Mouse (Mus musculus): Measurements from ENCODE around the gene 1110008L16Rik. TPM values are rescaled to one million over a fixed set of nuclear protein-coding genes. Genes with fewer than 3 reads are reported as not detected.
A peak's percentile ranks its signal among the peaks of the same experiment; 100 is the strongest.

Gene 1110008L16Rik
- polyA plus RNA-seq, 1 experiment from 2014 or later: 18.5 TPM

- no peaks in the 10 kb centered on the region for H3K4me1 ChIP-seq (ENCODE audit: control insufficient read depth, insufficient read depth, low read length)
- WGBS: 44% methylated on average over 1 of the region's 1 CpGs
- no peak overlapping the region for H3K4me3 ChIP-seq (ENCODE audit: low read length)
- no peaks in the 10 kb centered on the region for H3K27me3 ChIP-seq (replicated peaks; ENCODE audit: control insufficient read depth, insufficient read depth, low read length)
- H3K27ac ChIP-seq (ENCODE audit: low read length): no peak overlapping the region
- ATAC-seq: no peak
- no peak overlapping the region for H3K4me2 ChIP-seq (ENCODE audit: low read depth, low read length)
- H3K36me3 ChIP-seq (ENCODE audit: control insufficient read depth, insufficient read depth, low read length): no peaks in the 10 kb centered on the region
- H3K9me3 ChIP-seq (ENCODE audit: control insufficient read depth, low read length): no peaks in the 10 kb centered on the region
- H3K9ac ChIP-seq (ENCODE audit: low read depth, low read length): no peak overlapping the region
These were observed 57.9 kb downstream of the 1110008L16Rik start for GRCm38 (mm10) chr12:55357303-55357702.

- Histone ChIP-seq H3K4me2 (ENCODE audit: low read depth, low read length) (no peak overlapping the region), H3K9ac (ENCODE audit: low read depth, low read length) (no peak overlapping the region), H3K27ac (ENCODE audit: low read length) (no peak overlapping the region), H3K9me3 (ENCODE audit: control insufficient read depth, low read length) (no peaks in the 10 kb centered on the region), H3K4me1 (ENCODE audit: control insufficient read depth, insufficient read depth, low read length) (no peaks in the 10 kb centered on the region), H3K27me3 (replicated peaks; ENCODE audit: control insufficient read depth, insufficient read depth, low read length) (no peaks in the 10 kb centered on the region), H3K36me3 (ENCODE audit: control insufficient read depth, insufficient read depth, low read length) (no peaks in the 10 kb centered on the region), H3K4me3 (ENCODE audit: low read length) (no peak overlapping the region)
- ATAC-seq: no peak
- WGBS: 66% methylated on average over 5 of the region's 5 CpGs
These were observed 61.6 kb downstream of the 1110008L16Rik start for GRCm38 (mm10) chr12:55360929-55361328.

- no peak overlapping the region for H3K4me3 ChIP-seq (ENCODE audit: low read length)
- no peak overlapping the region for H3K4me2 ChIP-seq (ENCODE audit: low read depth, low read length)
- no peaks in the 10 kb centered on the region for H3K9me3 ChIP-seq (ENCODE audit: control insufficient read depth, low read length)
- ATAC-seq: no peak
- no peak overlapping the region for H3K9ac ChIP-seq (ENCODE audit: low read depth, low read length)
- no peaks in the 10 kb centered on the region for H3K4me1 ChIP-seq (ENCODE audit: control insufficient read depth, insufficient read depth, low read length)
- WGBS: 56% methylated on average over 2 of the region's 2 CpGs
- no peak overlapping the region for H3K27ac ChIP-seq (ENCODE audit: low read length)
- no peaks in the 10 kb centered on the region for H3K36me3 ChIP-seq (ENCODE audit: control insufficient read depth, insufficient read depth, low read length)
- H3K27me3 ChIP-seq (replicated peaks; ENCODE audit: control insufficient read depth, insufficient read depth, low read length): no peaks in the 10 kb centered on the region
These were observed 65.7 kb downstream of the 1110008L16Rik start for GRCm38 (mm10) chr12:55365083-55365482.

- no peaks in the 10 kb centered on the region for H3K9me3 ChIP-seq (ENCODE audit: control insufficient read depth, low read length)
- no peaks in the 10 kb centered on the region for H3K4me1 ChIP-seq (ENCODE audit: control insufficient read depth, insufficient read depth, low read length)
- H3K36me3 ChIP-seq (ENCODE audit: control insufficient read depth, insufficient read depth, low read length): no peaks in the 10 kb centered on the region
- ATAC-seq: no peak
- H3K4me3 ChIP-seq (ENCODE audit: low read length): no peak overlapping the region
- no peak overlapping the region for H3K9ac ChIP-seq (ENCODE audit: low read depth, low read length)
- no peak overlapping the region for H3K27ac ChIP-seq (ENCODE audit: low read length)
- no peak overlapping the region for H3K4me2 ChIP-seq (ENCODE audit: low read depth, low read length)
- 83% methylated on average over 3 of the region's 3 CpGs for WGBS
- no peaks in the 10 kb centered on the region for H3K27me3 ChIP-seq (replicated peaks; ENCODE audit: control insufficient read depth, insufficient read depth, low read length)
These were observed 73.2 kb downstream of the 1110008L16Rik start for GRCm38 (mm10) chr12:55372424-55373055.

- Histone ChIP-seq H3K27ac (ENCODE audit: low read length) (peak overlapping the region; percentile 38), H3K36me3 (ENCODE audit: control insufficient read depth, insufficient read depth, low read length) (no peaks in the 10 kb centered on the region), H3K27me3 (replicated peaks; ENCODE audit: control insufficient read depth, insufficient read depth, low read length) (no peaks in the 10 kb centered on the region), H3K9me3 (ENCODE audit: control insufficient read depth, low read length) (no peaks in the 10 kb centered on the region), H3K4me2 (ENCODE audit: low read depth, low read length) (0 out of 2 replicates have a peak overlapping the region, but pooled peaks have one; percentile 16), H3K4me1 (ENCODE audit: control insufficient read depth, insufficient read depth, low read length) (no peaks in the 10 kb centered on the region), H3K4me3 (ENCODE audit: low read length) (no peak overlapping the region), H3K9ac (ENCODE audit: low read depth, low read length) (no peak overlapping the region)
- ATAC-seq: peak; percentile 81
- 72% methylated on average over 16 of the region's 16 CpGs for WGBS
These were observed 77.7 kb downstream of the 1110008L16Rik start for GRCm38 (mm10) chr12:55376956-55377609.

GRCm38 (mm10) chr12:55377610-55377980 is 78.2 kb downstream of the 1110008L16Rik start:
- 0 out of 2 replicates have a peak overlapping the region, but pooled peaks have one; percentile 0 for H3K27ac ChIP-seq (ENCODE audit: low read length)
- ATAC-seq: peak; percentile 27; the same call in 1 of the 2 replicates

GRCm38 (mm10) chr12:55384023-55384749 is 84.8 kb downstream of the 1110008L16Rik start, which contains the start of gene Psma6:
TSS of gene Psma6 (plus strand) at chr12:55384222.
- H3K27ac ChIP-seq (ENCODE audit: low read length): no peak within 1 kb of the TSS
- H3K9ac ChIP-seq (ENCODE audit: low read depth, low read length): no peak within 1 kb of the TSS
- no peak for ATAC-seq
- no peaks in the 10 kb centered on the region for H3K36me3 ChIP-seq (ENCODE audit: control insufficient read depth, insufficient read depth, low read length)
- no peak within 1 kb of the TSS for H3K4me3 ChIP-seq (ENCODE audit: low read length)
- no peak within 1 kb of the TSS for H3K4me2 ChIP-seq (ENCODE audit: low read depth, low read length)
- H3K27me3 ChIP-seq (replicated peaks; ENCODE audit: control insufficient read depth, insufficient read depth, low read length): no peaks in the 10 kb centered on the region
- no peaks in the 10 kb centered on the region for H3K4me1 ChIP-seq (ENCODE audit: control insufficient read depth, insufficient read depth, low read length)
- no peaks in the 10 kb centered on the region for H3K9me3 ChIP-seq (ENCODE audit: control insufficient read depth, low read length)
- 77% methylated on average over 10 of the region's 10 CpGs for WGBS

More at GRCm38 (mm10) chr12:55377610-55377980, 78.2 kb downstream of the 1110008L16Rik start:
- Histone ChIP-seq H3K9ac (ENCODE audit: low read depth, low read length) (no peak overlapping the region), H3K4me3 (ENCODE audit: low read length) (no peak overlapping the region), H3K9me3 (ENCODE audit: control insufficient read depth, low read length) (no peaks in the 10 kb centered on the region), H3K4me1 (ENCODE audit: control insufficient read depth, insufficient read depth, low read length) (no peaks in the 10 kb centered on the region), H3K27me3 (replicated peaks; ENCODE audit: control insufficient read depth, insufficient read depth, low read length) (no peaks in the 10 kb centered on the region), H3K4me2 (ENCODE audit: low read depth, low read length) (no peak overlapping the region), H3K36me3 (ENCODE audit: control insufficient read depth, insufficient read depth, low read length) (no peaks in the 10 kb centered on the region)
- 67% methylated on average over 6 of the region's 6 CpGs for WGBS

GRCm38 (mm10) chr12:55384826-55385225 is 85.4 kb downstream of the 1110008L16Rik start:
- 0 out of 2 replicates have a peak, but pooled peaks cover 4% of the 10 kb centered on the region for H3K4me1 ChIP-seq (ENCODE audit: control insufficient read depth, insufficient read depth, low read length)
- no peak for ATAC-seq
- H3K4me2 ChIP-seq (ENCODE audit: low read depth, low read length): no peak overlapping the region

GRCm38 (mm10) chr12:55385931-55386330 is 86.6 kb downstream of the 1110008L16Rik start:
- no peaks in the 10 kb centered on the region for H3K27me3 ChIP-seq (replicated peaks; ENCODE audit: control insufficient read depth, insufficient read depth, low read length)
- no peak overlapping the region for H3K4me2 ChIP-seq (ENCODE audit: low read depth, low read length)
- H3K9ac ChIP-seq (ENCODE audit: low read depth, low read length): no peak overlapping the region
- no peak for ATAC-seq
- 63% methylated on average over 6 of the region's 6 CpGs for WGBS
- H3K4me1 ChIP-seq (ENCODE audit: control insufficient read depth, insufficient read depth, low read length): 0 out of 2 replicates have a peak, but pooled peaks cover 4% of the 10 kb centered on the region
- H3K4me3 ChIP-seq (ENCODE audit: low read length): no peak overlapping the region
- H3K36me3 ChIP-seq (ENCODE audit: control insufficient read depth, insufficient read depth, low read length): no peaks in the 10 kb centered on the region
- H3K27ac ChIP-seq (ENCODE audit: low read length): no peak overlapping the region
- H3K9me3 ChIP-seq (ENCODE audit: control insufficient read depth, low read length): no peaks in the 10 kb centered on the region

More at GRCm38 (mm10) chr12:55384826-55385225, 85.4 kb downstream of the 1110008L16Rik start:
- H3K4me3 ChIP-seq (ENCODE audit: low read length): no peak overlapping the region
- no peaks in the 10 kb centered on the region for H3K9me3 ChIP-seq (ENCODE audit: control insufficient read depth, low read length)
- H3K9ac ChIP-seq (ENCODE audit: low read depth, low read length): no peak overlapping the region
- no peaks in the 10 kb centered on the region for H3K27me3 ChIP-seq (replicated peaks; ENCODE audit: control insufficient read depth, insufficient read depth, low read length)
- 88% methylated on average over 3 of the region's 3 CpGs for WGBS
- no peaks in the 10 kb centered on the region for H3K36me3 ChIP-seq (ENCODE audit: control insufficient read depth, insufficient read depth, low read length)
- H3K27ac ChIP-seq (ENCODE audit: low read length): no peak overlapping the region
